Mouse (Mus musculus) inflammation-experienced regulatory T-cells, adult 6 months (primary cell): Measurements from ENCODE around the gene Ccdc171. TPM values are rescaled to one million over a fixed set of nuclear protein-coding genes. Genes with fewer than 3 reads are reported as not detected.

Experiments used
- ATAC-seq: one replicate; pipeline ENCODE4 v1.8.0; 2017
- polyA plus RNA-seq, 3 experiments: library from polyadenylated mRNA; unstranded; fragments of 100-300 nt; shearing (Covaris generic); gene quantifications; one replicate each; pipeline ENCODE4 v1.2.1; 2017

The Ccdc171 gene
- polyA plus RNA-seq, 3 experiments from 2014 or later = 6.4 to 15.4 (median 14.2) TPM

- no peak for ATAC-seq
These were observed 273.5 kb downstream of the Ccdc171 start for GRCm38 (mm10) chr4:83798674-83799430.

- ATAC-seq = no peak
These were observed 275.1 kb downstream of the Ccdc171 start for GRCm38 (mm10) chr4:83800402-83800801.

GRCm38 (mm10) chr4:83816925-83817324, 291.6 kb downstream of the Ccdc171 start:
- no peak for ATAC-seq

DNA sequence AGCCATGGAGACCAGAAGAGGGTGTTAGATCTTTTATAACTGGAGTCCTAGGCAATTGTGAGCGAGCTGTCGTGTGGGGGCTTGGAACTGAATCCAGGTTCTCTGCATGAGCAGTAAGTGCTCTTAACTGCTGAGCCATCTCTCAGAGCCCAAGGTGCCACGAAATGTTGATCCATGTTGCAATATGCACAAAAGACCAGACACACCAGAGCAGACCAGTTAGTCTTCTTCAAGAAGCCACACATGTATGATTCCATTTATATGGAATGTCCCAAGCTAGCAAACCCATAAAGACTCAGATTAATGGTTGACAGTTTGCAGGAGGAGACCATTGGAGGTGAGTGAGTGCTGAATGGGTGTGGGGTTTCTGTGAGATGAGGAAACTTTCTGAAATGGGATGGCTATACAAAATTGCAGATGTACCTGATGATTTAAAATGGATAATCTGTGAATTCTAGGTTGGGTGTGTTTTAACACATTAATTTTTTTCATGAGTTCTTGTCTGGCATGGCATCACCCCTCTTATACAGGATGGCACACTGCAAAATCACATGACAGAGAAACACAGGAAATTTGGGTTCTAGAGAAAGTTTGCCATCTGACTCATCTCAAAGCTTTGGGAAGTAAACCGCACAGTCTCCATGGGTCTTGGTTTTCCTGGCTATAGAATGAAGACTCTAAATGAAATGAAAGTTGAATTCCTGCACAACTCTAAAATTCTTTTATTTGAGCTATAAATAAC, 304.5 kb downstream of the Ccdc171 start:
- ATAC-seq = no peak

GRCm38 (mm10) chr4:83830891-83831880, 305.8 kb downstream of the Ccdc171 start:
- no peak for ATAC-seq

DNA sequence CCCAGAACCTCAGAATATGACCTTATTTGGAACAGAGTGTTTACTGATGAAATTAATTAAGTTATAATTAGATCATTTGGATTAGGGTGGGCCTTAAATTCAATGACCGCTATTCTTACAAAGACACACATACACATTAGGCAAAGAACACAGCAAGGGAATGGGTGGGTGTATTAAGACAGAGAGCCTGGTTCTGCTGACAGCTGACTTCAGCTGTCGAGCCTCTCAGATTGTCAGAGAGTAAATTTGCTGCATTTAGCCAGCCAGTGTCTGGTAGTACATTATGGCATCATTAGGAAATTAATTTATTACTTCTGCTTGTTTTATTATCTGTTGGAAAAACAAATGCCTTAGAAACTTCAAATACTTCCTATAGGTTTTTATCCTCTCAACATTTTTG, 313.7 kb downstream of the Ccdc171 start:
- no peak for ATAC-seq

GRCm38 (mm10) chr4:83846304-83846703, 321.0 kb downstream of the Ccdc171 start:
- ATAC-seq = no peak

DNA sequence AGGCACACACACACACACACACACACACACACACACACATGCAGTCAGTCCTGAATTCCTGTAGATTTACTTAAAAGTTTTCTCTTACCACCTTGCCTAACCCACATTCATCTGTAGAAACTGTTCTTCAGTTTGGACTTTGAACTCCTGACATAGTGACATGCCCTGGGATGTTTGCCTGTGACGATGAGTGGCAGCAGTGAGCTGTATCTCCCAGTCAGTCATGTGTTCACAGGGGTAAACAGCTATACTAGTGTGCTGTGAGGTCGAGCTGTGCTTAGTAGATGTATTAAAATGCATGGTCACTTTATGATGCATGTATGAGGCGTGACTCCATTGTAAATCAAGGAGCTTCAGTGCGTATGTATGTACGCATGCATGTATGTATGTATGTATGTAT, 328.5 kb downstream of the Ccdc171 start:
- ATAC-seq = no peak

- ATAC-seq = no peak
These were observed 336.4 kb downstream of the Ccdc171 start for GRCm38 (mm10) chr4:83861706-83862105.

DNA sequence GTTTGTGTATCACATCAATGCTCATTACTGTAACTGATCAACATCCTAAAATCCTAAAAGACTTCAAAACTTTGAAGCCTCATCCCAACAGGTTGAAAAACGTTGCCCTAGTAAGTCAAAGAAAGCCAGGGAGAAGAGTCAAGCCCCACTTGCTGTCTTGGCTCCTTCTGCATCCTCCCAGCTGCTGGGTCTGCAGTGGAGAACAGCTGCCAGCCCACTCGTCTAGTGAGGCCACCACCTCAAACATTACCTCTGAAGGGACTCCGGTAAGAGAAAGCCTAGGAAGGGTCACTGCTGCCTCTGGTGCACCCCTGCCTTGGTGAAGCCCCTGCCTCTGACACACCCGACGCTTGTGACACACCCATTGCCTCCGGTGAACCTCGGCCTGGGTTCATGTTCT, 336.9 kb downstream of the Ccdc171 start:
- no peak for ATAC-seq

DNA sequence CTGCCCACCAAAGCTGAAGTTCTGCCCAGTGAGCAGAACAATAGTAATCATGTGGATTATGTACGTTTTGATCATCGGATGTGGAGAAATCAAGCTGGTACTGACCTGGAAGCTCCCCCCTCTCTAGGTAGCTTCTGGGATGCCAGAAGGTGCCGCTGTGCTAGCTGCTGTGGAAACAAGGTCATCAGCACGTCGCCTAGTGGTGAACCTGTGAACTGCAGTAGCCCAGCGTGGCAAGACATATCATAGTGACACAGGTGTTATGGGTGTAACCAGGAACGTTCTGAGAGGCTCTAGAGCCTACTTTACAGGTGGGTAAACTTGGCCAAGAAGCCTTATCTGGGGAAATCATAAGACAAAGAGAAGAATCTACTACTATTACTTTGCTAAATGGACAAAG, 351.3 kb downstream of the Ccdc171 start:
- ATAC-seq = no peak

GRCm38 (mm10) chr4:83878236-83878635, 352.9 kb downstream of the Ccdc171 start:
- ATAC-seq = no peak

DNA sequence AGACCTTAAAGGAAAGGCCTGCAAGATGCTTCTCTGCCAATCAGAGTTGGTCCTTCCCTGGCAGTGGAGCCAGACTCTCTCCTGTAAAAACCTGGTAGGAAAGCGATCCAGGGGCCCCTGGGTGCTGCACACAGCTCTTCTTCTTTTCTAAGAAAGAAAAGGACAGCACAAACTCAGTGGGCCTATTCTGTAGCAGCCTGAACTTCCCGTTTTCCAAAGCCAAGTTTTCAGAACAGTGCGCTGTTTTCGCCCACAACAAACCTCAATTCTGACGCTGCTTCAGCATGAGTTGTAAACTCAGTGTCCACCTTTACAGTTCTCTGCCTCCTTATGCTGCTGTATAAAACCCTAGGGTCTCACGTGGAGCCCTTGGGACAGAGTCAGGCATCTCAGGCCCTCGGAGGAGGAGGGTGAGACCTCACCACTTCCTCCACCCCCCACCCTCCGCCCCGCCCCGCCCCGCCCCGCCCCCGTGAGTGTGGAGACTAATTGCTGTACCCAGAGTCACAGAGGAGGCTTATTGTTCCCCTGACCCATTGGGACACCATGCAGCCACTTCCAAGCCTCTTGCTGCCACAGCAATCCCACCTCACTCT, 363.2 kb downstream of the Ccdc171 start:
- no peak for ATAC-seq

GRCm38 (mm10) chr4:83902081-83902645, 376.8 kb downstream of the Ccdc171 start:
- ATAC-seq = no peak

Other genes starting within 250 kb of the Ccdc171 start
- 100 to 1,000 TPM; 108 to 137 (median 120) TPM for gene Ttc39b, start 201.3 kb upstream of the Ccdc171 start, polyA plus RNA-seq
- gene Snapc3, start 107.8 kb upstream of the Ccdc171 start, polyA plus RNA-seq = 10 to 100 TPM; 41.9 to 49.3 (median 46.3) TPM
- gene Psip1, start 39.1 kb upstream of the Ccdc171 start, polyA plus RNA-seq = 10 to 100 TPM; 64.5 to 71.5 (median 67.4) TPM